Mouse (Mus musculus): ENCODE data around the gene Kif13a.

Kif13a gene

DNA sequence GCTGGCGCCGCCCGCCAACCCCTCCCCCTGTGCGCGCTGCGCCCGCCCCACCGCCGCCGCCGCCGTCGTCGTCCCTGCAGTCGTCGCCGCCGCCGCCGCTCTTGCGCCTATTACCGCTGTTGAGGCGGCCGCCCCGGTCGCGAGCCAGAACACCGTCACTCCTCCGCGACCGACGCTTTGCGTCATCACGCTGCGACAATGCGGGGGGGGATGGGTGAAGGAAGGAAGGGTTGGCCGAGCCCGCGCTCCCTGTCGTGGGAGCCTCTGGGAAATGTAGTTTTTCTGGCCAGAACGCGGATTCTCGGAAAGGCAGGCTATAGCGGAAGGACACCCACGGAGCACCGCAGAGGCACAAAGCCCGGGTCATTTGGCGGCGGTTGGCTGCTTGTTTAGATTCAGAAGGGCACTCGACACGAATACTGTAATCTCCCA, 201.8 kb downstream of the Kif13a start, which contains the start of gene Nup153:
Gene Nup153, minus strand, starts transcription at position 104 of the 432 bp plus-strand sequence.
- DNase-seq (ENCODE audit: low spot score in 2 of 2): peak; percentile 98 to 99

DNA sequence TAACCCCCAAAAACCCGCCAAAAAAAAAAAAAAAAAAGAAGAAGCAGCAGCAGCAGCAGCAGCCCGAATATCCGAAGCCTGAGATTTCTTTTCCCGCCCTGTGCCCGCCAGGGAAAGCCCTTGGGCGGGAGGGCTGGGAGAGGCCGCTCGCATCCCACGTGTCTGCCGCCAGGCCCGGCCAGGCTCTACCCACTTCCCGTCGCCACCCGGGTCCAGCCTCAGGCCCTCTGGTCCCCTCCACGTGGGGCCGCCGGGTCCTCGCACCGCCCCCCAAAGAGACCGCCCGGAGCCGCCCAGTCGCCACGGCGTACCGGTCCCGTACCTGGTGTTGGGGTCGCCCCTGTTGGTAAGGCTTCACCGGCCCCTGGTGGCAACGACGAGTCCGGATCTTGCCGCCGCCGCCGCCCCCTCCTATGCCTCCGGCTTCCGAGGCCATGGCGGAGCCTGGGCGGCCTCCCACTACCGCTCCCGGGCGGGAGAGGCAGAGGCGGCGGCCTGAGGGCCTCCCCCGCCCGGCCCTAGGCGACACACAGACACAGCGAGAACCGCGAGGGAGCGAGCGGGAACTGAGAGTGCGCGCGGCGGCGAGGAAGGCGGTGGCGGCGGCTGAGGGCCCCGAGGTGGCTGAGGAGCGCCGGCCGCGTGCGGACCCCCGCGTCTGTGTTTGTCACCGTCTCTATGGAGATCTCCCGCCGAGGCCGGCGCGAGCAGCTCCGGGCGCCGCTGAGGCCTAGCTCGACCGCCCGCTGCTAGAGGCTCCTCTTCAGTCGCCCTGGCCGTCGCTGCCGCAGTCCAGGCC, 202.4 kb downstream of the Kif13a start:
- peak in 1 of 2 experiments; percentile 42 for DNase-seq (ENCODE audit: low spot score in 2 of 2)

DNA sequence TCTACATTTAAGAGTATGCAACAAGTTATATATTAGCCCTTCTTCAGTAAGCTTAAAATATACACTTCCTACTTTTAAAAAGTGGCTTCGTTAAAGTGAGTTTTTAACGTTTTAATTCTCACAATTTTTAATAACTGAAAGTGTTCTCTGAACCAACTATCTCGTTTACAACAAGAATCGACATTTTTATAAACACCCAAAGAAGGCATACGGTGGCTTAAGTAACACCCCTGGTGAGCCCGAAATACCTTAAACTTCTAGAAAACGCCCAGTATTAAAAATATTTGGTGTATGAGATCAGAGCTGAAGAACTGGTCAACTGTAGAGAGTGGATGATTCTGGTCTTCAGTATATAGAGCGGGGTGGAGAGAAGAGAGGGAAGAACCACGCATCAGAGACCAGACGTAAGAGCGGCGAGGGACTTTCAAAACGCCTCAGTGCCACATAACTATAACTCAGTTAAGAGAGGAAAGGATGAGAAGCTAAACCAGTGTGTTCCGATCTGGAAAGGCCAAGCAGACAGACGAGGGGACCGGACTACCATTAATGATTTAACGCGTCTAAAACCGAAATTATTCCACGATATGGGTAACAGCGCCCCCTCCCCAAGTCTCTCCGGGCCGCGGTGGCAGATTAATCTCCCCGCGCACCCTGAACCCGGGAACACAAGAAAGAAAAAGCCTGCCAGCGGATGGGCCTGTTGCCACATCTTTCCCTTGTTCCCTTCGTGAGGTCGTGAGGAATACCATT, 203.2 kb downstream of the Kif13a start:
- no peak for DNase-seq (ENCODE audit: low spot score in 2 of 2)

DNA sequence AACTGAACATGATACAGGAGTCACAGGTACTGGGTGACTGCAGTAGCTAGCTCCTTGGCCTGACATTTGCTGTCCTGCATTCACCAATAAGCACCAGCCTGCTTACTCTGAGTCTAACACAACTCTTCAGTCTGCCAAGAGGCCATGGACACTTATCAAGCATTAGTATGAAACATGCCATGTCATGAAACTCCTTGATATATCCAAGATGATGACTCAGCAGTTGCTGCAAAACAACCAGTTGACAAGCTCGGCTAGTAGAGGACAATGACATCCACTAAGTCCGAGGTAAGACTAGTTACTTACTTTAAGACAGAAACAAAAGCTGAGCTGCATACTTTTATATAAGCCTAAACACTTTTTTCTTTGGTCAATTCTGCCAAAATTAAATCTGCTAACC, 204.4 kb downstream of the Kif13a start:
- no peak for DNase-seq (ENCODE audit: low spot score in 2 of 2)

DNA sequence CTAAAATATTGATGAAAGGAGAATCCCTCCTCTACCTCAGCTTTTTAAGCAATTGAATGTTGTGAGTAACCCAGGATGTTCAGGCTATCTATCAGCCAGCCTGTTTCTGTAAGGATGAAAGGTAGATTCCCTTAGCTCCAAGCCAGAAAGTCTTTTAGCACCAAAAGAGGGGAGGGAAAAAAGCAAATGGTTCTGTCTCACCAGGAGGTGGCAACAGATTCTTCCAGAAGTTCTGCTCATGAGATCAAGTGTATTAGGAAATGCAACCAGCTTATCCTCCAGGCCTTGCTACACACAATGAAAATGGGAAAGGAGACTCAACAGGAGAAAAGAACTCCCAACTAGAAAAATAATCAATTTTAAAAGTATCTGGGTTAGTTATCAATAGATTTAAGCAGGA, 205.3 kb downstream of the Kif13a start:
- no peak for DNase-seq (ENCODE audit: low spot score in 2 of 2)

DNA sequence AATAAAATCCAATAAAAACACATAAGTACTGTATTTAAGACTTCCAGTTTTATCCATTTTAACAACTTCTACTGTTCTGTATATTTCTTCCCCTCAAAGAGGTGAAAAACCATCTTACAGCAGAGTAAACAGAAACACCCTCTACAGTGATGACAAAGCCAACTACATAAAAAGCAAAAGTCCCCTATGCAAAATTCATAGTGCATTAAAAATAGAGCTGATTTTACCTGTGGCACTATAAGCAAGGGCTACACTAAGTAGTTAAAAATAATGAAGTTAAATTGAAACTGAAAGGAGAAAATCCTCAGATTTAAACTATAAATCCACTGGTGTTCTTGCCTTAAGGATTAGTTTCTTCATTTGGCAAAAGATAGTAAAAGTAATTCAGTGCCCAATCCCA, 208.7 kb downstream of the Kif13a start:
- no peak for DNase-seq (ENCODE audit: low spot score in 2 of 2)

DNA sequence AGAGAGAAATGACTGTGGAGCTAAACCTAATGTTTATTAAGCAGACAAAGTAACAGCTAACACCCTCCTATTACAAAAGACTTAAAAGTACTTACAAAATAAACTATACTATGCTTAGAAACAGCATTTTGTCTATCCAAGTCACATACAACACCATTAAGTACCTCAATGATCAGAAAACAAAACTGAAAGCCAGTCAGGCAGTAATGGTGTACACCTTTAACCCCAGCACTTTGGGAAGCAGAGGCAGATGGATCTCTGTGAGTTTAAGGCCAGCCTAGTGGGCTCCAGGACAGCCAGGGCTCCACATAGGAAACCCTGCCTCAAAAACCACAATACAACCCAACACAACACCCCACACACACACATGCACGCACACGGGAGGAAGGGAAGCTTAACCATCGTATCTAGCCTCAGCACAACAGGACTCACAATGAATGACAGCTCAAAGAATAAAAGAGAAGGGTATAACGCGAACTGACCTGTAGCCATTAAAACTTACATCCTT, 210.7 kb downstream of the Kif13a start:
- no peak for DNase-seq (ENCODE audit: low spot score in 2 of 2)

DNA sequence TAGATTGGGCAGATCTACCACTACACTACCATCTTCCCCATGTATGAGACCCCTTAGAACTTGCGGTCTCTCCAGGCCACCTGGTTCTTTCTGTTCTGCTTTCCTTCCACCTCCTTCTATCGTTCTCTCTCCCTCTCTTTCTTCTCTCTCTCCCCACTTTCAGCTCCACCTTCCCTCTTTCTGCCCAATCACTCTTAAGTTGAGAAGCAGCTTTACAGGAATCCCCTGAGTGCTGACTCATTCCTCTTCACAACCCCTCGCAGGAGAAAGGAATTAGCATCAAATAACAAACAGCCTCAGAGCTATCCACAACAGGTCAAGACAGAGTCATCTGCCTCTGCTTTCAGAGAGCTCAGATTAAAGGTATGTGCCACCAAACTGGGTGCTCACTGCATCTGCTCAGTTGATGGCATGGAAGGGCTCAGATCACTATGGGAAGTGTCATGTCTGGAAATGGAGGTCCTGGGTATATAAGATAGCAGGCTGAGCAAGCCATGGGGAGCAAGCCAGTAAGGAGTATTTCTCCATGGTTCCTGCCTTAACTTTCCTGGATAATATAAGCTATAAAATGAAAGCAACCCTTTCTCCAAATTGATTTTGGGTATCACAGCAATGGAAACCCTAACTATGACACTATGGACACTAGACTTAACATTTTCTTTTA, 213.6 kb downstream of the Kif13a start:
- DNase-seq (ENCODE audit: low spot score in 2 of 2): no peak

DNA sequence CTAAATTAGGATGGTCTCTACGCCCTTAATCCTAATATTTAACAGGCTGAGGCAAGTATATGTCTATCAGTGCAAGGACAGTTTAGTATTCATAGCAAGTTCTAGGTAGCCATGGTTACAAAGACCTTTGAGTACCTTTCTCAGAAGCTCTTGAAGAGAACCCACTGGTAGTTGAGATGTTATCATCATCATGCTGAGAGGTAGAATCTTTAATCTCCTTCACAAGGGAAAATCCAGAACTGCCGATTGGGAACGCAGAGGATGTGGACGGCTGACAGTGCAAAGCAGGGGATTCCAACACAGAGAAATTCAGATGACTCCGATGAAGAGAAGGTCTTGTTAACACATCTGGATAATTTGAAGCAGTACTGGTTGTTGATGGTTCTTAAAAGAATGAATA, 216.2 kb downstream of the Kif13a start:
- no peak for DNase-seq (ENCODE audit: low spot score in 2 of 2)

DNA sequence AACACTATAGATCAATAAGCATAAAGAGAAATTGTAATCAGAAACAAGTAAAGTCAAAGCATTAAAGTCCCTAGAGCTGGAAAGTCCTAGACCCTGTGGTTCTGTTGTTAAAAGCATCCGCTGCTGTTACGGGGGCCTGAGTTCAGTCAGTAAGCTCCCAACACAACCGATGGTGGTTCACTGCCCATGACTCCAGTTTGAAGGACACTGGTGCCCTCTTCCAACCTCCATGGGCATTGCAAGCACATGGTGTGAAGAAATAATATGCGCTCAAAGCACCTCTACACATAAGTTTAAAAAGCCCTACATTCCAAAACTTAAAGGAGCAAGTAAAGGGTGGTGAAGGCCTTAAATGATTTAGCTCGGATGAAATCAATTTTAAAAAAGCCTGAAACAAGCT, 226.5 kb downstream of the Kif13a start:
- no peak for DNase-seq (ENCODE audit: low spot score in 2 of 2)

DNA sequence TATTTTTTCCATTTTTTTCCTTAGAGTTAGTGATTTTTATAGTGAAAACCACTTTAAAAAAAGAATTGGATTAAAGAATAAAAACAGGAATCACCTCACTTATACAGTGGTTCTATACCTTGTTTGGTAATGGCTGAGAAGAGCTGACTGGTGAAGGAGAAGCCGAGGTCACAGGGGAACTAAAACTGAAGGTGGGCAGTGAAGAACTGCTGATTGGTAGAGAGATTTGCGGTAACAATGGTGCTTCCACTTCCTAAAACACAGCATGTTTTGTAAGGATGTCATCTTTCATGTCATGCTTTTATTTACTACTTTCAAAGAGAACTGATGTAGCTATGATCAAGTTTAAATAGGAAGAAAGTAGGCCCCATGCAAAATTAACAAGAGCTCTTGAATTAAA, 228.2 kb downstream of the Kif13a start:
- no peak for DNase-seq (ENCODE audit: low spot score in 2 of 2)

DNA sequence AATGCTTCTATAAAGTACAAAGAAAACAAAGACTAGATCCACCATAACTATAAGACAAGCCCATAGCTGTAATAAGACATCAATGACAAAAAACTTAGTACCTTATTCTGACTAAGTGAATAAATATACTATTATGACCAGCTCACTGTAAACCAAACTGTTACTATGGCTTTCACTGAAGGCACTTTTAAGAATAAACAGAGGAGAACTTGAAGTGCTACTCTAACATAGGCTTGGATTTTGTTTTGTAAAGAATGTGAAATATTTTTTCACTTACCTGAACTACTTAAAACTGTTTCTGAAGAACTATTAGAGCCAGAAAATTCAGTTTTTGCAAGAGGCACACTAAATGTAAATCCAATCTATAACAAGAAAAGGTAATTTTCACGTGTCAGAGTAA, 230.3 kb downstream of the Kif13a start:
- DNase-seq (ENCODE audit: low spot score in 2 of 2): no peak
